Mouse (Mus musculus) 3134 (cell line): Measurements from ENCODE around the gene Cd6.
A peak's percentile ranks its signal among the peaks of the same experiment; 100 is the strongest.

Experiments
- DNase-seq: peaks from one replicate; pipeline ENCODE4 v3.0.0-alpha.2; 2011; ENCODE audit warnings: low spot score; ENCODE audit not compliant: insufficient read length; ENCODE audit errors: extremely low read depth

Gene Cd6

DNA sequence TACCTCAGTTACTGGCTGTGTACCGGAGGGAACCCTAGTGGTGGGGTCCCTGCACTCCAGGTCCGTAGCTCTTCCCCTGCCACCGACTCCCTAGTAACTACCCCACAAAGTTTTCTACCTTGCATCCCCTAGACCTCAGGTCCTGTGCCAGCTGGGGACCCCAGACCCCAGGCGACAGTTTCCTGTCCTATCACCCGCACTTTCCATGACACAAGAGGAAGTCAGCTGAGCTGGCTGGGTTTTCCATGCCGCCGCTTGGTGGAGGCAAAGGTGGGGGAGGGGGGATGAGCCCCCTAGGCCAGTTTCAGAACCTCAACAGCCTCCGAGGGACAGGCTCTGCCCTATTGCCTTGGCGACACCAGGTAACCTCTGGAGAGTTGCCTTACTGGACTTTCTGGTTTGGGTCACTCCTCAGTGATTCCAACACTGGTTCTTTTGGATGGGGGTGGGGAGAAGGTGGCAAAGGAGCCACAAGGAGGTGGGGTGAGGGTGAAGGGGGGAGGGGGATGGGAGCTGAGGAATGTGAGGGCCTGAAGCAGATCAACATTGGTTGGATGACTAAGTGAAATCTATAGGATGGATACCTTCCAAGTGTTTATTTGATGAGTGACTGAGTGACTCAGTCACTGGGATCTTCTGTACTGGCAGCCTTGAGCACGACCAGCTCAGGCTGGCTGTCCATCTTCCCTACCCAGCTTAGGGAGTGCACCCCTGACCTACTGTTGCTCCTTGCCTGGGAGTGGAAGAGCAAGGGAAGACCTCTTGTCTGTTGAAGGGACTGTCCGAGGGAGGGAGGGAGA, 89.0 kb downstream of the Cd6 start:
- peak; percentile 21 for DNase-seq

DNA sequence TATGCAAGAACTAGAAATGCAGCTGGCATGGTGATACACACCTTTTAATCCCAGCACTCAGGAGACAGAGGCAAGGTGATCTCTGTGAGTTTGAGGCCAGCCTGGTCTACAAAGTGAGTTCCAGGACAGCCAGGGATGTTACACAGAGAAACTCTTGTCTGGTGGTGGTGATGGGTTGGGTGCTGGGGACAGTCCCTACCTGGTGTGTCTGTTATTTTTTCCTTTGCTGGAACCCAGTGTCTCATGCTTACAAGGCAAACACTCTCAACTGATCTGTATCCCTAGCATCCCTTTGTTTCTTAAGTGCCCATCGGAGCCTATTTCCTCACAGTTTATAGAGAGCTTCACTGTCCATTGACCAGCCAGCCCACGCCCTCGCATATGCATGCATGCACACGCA, 89.9 kb downstream of the Cd6 start:
- no peak for DNase-seq
